Mouse (Mus musculus) stomach, postnatal 0 days (tissue): ENCODE data around the gene St3gal4.

Experiments used
- CTCF ChIP-seq: IDR thresholded peaks from 2 replicates; pipeline ENCODE4 v1.5.1; 2016; ENCODE audit warnings: antibody characterized with exemption, low read depth, mild to moderate bottlenecking, moderate library complexity
- EP300 ChIP-seq: optimal IDR thresholded peaks from 2 replicates; pipeline ENCODE3; 2016; ENCODE audit warnings: antibody characterized with exemption

DNA sequence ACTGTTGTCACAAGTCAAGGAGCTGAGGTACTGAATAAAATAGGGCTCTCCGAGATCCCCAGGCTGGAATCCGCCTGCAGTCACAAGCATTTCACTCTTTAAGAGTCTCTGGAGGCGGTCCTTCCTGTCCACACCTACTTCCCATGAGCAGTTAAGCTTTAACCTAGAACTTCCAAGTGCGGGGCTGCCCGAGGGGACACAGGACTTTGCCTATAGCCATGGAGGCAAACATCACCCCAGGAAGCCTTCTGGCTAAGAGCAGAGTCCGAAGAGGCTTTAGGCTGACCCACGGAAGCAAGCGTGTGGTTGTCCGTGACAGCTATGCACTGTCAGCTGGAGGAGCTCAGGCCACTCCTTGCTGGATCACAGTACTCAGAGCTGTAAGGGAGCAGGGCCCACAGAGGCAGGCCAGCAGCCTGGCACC lies 9.9 kb upstream of the St3gal4 start:
- TF ChIP-seq CTCF = no peak
- no peak for TF ChIP-seq EP300
